Mouse (Mus musculus) liver, embryonic 12.5 days (tissue): Measurements from ENCODE around the gene Shisa5. TPM values are rescaled to one million over a fixed set of nuclear protein-coding genes. Genes with fewer than 3 reads are reported as not detected.

Source experiments
- ATAC-seq: fragments of 200-750 bp; cut with Nextera tagmentation; 2 replicates; pipeline ENCODE4 v1.8.0; 2017; ENCODE audit warnings: moderate number of reproducible peaks, mild to moderate bottlenecking, moderate library complexity
- H3K27ac ChIP-seq: fragments of 300-500 bp; sonication (generic); 2 replicates; pipeline ENCODE4 v1.5.1; 2016; ENCODE audit warnings: mild to moderate bottlenecking
- H3K27me3 ChIP-seq: fragments of 300-500 bp; sonication (generic); replicated peaks from 2 replicates; pipeline ENCODE4 v1.6.1; 2016; ENCODE audit warnings: mild to moderate bottlenecking, moderate library complexity
- H3K36me3 ChIP-seq: fragments of 300-500 bp; sonication (generic); 2 replicates; pipeline ENCODE4 v1.6.1; 2016; ENCODE audit warnings: mild to moderate bottlenecking, moderate library complexity
- H3K4me1 ChIP-seq: fragments of 300-500 bp; sonication (generic); 2 replicates; pipeline ENCODE4 v1.6.1; 2016
- H3K4me2 ChIP-seq: fragments of 300-500 bp; sonication (generic); 2 replicates; pipeline ENCODE4 v1.6.1; 2016; ENCODE audit warnings: mild to moderate bottlenecking, moderate library complexity
- H3K4me3 ChIP-seq: fragments of 300-500 bp; sonication (generic); 2 replicates; pipeline ENCODE4 v1.5.1; 2016; ENCODE audit warnings: mild to moderate bottlenecking, moderate library complexity
- H3K9ac ChIP-seq: fragments of 300-500 bp; sonication (generic); 2 replicates; pipeline ENCODE4 v1.6.1; 2016; ENCODE audit warnings: mild to moderate bottlenecking, moderate library complexity
- H3K9me3 ChIP-seq: fragments of 300-500 bp; sonication (generic); replicated peaks from 2 replicates; pipeline ENCODE4 v1.6.1; 2016; ENCODE audit warnings: mild to moderate bottlenecking, moderate library complexity
- WGBS: fragments of 180-500 bp; shearing (Covaris S2); methylation state at CpG from one replicate; pipeline ENCODE4 v1.1.7; 2016; ENCODE audit not compliant: insufficient replicate concordance; 5-methylcytosine and 5-hydroxymethylcytosine counted together
- polyA plus RNA-seq: library from polyadenylated mRNA; unstranded; fragments of >200 nt; fragmentation: Nextera tagmentation; extraction: Ambion mirVana; gene quantifications from 2 replicates; pipeline ENCODE4 v1.2.1, GENCODE M21; 2016

Shisa5 gene
- polyA plus RNA-seq, 1 experiment from 2014 or later, result 19.0 TPM

- Histone ChIP-seq H3K4me3 (no peak overlapping the region), H3K36me3 (peaks cover 7% of the 10 kb centered on the region; the same call in 1 of the 2 replicates), H3K9ac (no peak overlapping the region), H3K4me2 (no peak overlapping the region), H3K27me3 (no peaks in the 10 kb centered on the region), H3K4me1 (peaks cover 32% of the 10 kb centered on the region), H3K27ac (no peak overlapping the region), H3K9me3 (no peaks in the 10 kb centered on the region)
- WGBS, result 37% methylated on average over 2 of the region's 2 CpGs
- no peak for ATAC-seq
Measured at GRCm38 (mm10) chr9:109003201-109003600, 35.2 kb upstream of the Shisa5 start.

- Histone ChIP-seq H3K4me3 (no peak overlapping the region), H3K9ac (no peak overlapping the region), H3K9me3 (no peaks in the 10 kb centered on the region), H3K4me1 (peaks cover 36% of the 10 kb centered on the region), H3K27me3 (no peaks in the 10 kb centered on the region), H3K36me3 (peaks cover 7% of the 10 kb centered on the region; the same call in 1 of the 2 replicates), H3K27ac (no peak overlapping the region), H3K4me2 (no peak overlapping the region)
- 68% methylated on average over 21 of the region's 21 CpGs for WGBS
- no peak for ATAC-seq
Measured at GRCm38 (mm10) chr9:109007025-109007780, 31.2 kb upstream of the Shisa5 start.

- Histone ChIP-seq H3K36me3 (peaks cover 3% of the 10 kb centered on the region; the same call in 1 of the 2 replicates), H3K27ac (no peak overlapping the region), H3K9ac (no peak overlapping the region), H3K4me3 (no peak overlapping the region), H3K4me1 (peaks cover 36% of the 10 kb centered on the region), H3K4me2 (no peak overlapping the region), H3K9me3 (no peaks in the 10 kb centered on the region), H3K27me3 (no peaks in the 10 kb centered on the region)
- WGBS, result 73% methylated on average over 9 of the region's 9 CpGs
- no peak for ATAC-seq
Measured at GRCm38 (mm10) chr9:109008081-109008480, 30.3 kb upstream of the Shisa5 start.

GRCm38 (mm10) chr9:109008994-109009635, 29.2 kb upstream of the Shisa5 start:
- no peaks in the 10 kb centered on the region for H3K9me3 ChIP-seq
- no peak overlapping the region for H3K27ac ChIP-seq
- H3K9ac ChIP-seq, result no peak overlapping the region
- peaks cover 3% of the 10 kb centered on the region; the same call in 1 of the 2 replicates for H3K36me3 ChIP-seq
- 0 out of 2 replicates have a peak, but pooled peaks cover 1% of the 10 kb centered on the region for H3K27me3 ChIP-seq
- ATAC-seq, result peak; percentile 22
- no peak overlapping the region for H3K4me2 ChIP-seq
- 58% methylated on average over 10 of the region's 10 CpGs for whole genome bisulfite sequencing
- peaks cover 40% of the 10 kb centered on the region for H3K4me1 ChIP-seq
- H3K4me3 ChIP-seq, result no peak overlapping the region

- Histone ChIP-seq H3K4me3 (no peak overlapping the region), H3K27me3 (0 out of 2 replicates have a peak, but pooled peaks cover 3% of the 10 kb centered on the region), H3K4me2 (peak overlapping the region; percentile 32; the same call in 1 of the 2 replicates), H3K27ac (peak overlapping the region; percentile 4; the same call in 1 of the 2 replicates), H3K36me3 (peaks cover 3% of the 10 kb centered on the region; the same call in 1 of the 2 replicates), H3K9ac (peak overlapping the region; percentile 18; the same call in 1 of the 2 replicates), H3K9me3 (no peaks in the 10 kb centered on the region), H3K4me1 (peaks cover 47% of the 10 kb centered on the region)
- peak; percentile 84 for ATAC-seq
- 29% methylated on average over 17 of the region's 17 CpGs for WGBS
Measured at GRCm38 (mm10) chr9:109009636-109010315, 28.6 kb upstream of the Shisa5 start.

- Histone ChIP-seq H3K9me3 (no peaks in the 10 kb centered on the region), H3K36me3 (peaks cover 3% of the 10 kb centered on the region; the same call in 1 of the 2 replicates), H3K27me3 (0 out of 2 replicates have a peak, but pooled peaks cover 3% of the 10 kb centered on the region), H3K4me3 (no peak overlapping the region), H3K27ac (0 out of 2 replicates have a peak overlapping the region, but pooled peaks have one; percentile 4), H3K4me1 (peaks cover 52% of the 10 kb centered on the region), H3K9ac (no peak overlapping the region), H3K4me2 (peak overlapping the region; percentile 32; the same call in 1 of the 2 replicates)
- 81% methylated on average over 14 of the region's 14 CpGs for WGBS
- no peak for ATAC-seq
Measured at GRCm38 (mm10) chr9:109010316-109010690, 28.1 kb upstream of the Shisa5 start.

- Histone ChIP-seq H3K4me3 (no peak overlapping the region), H3K9ac (no peak overlapping the region), H3K27ac (peak overlapping the region; percentile 37; the same call in 1 of the 2 replicates), H3K4me2 (peak overlapping the region; percentile 45), H3K27me3 (0 out of 2 replicates have a peak, but pooled peaks cover 3% of the 10 kb centered on the region), H3K4me1 (peaks cover 47% of the 10 kb centered on the region), H3K36me3 (no peaks in the 10 kb centered on the region), H3K9me3 (no peaks in the 10 kb centered on the region)
- peak; percentile 69; the same call in 1 of the 2 replicates for ATAC-seq
- WGBS, result 22% methylated on average over 8 of the region's 8 CpGs
Measured at GRCm38 (mm10) chr9:109015397-109015796, 23.0 kb upstream of the Shisa5 start.

- WGBS, result 16% methylated on average over 11 of the region's 11 CpGs
- Histone ChIP-seq H3K27me3 (0 out of 2 replicates have a peak, but pooled peaks cover 8% of the 10 kb centered on the region), H3K9ac (peak overlapping the region; percentile 41), H3K4me2 (peak overlapping the region; percentile 60), H3K4me3 (peak overlapping the region; percentile 26), H3K9me3 (no peaks in the 10 kb centered on the region), H3K4me1 (peaks cover 47% of the 10 kb centered on the region), H3K36me3 (no peaks in the 10 kb centered on the region), H3K27ac (peak overlapping the region; percentile 82)
- ATAC-seq, result peak; percentile 89
Measured at GRCm38 (mm10) chr9:109016973-109017604, 21.3 kb upstream of the Shisa5 start.

GRCm38 (mm10) chr9:109021428-109021827, 16.9 kb upstream of the Shisa5 start:
- Histone ChIP-seq H3K9me3 (no peaks in the 10 kb centered on the region), H3K4me3 (no peak overlapping the region), H3K9ac (no peak overlapping the region), H3K27me3 (0 out of 2 replicates have a peak, but pooled peaks cover 5% of the 10 kb centered on the region), H3K27ac (no peak overlapping the region), H3K4me1 (peaks cover 20% of the 10 kb centered on the region), H3K4me2 (no peak overlapping the region), H3K36me3 (no peaks in the 10 kb centered on the region)
- WGBS, result 41% methylated on average over 4 of the region's 4 CpGs
- no peak for ATAC-seq

GRCm38 (mm10) chr9:109022866-109023685, 15.3 kb upstream of the Shisa5 start:
- no peak overlapping the region for H3K9ac ChIP-seq
- no peaks in the 10 kb centered on the region for H3K9me3 ChIP-seq
- H3K4me3 ChIP-seq, result no peak overlapping the region
- no peak overlapping the region for H3K4me2 ChIP-seq
- H3K4me1 ChIP-seq, result peaks cover 4% of the 10 kb centered on the region
- H3K36me3 ChIP-seq, result no peaks in the 10 kb centered on the region
- 70% methylated on average over 17 of the region's 17 CpGs for WGBS
- H3K27ac ChIP-seq, result no peak overlapping the region
- H3K27me3 ChIP-seq, result 0 out of 2 replicates have a peak, but pooled peaks cover 5% of the 10 kb centered on the region
- ATAC-seq, result no peak
